In the genomic region with DNA sequence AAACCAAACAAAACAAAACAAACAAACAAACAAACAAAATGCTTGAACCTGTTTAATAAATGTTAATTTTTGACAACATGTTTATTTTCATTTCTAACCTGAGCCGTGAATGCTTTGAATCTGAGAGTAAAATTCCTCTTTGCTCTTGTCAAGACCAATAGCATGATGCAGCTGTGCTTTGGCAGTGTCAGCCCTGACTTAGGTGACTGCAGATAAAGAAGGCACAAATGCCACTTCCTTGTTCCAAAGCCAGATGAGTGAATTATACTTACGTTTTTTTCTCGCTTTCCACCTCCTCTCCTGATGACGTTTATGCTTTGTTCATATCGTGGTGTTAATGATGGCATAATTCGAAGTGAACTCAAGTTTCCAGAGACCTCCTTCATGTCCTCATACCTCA, we compare ENCODE assay signal across 22 mouse cellular contexts.
"Had no signal": no experiment of that assay in that cellular context is flagged by ENCODE, and none has a peak within 500 bp of the region (broad histone marks: within the 10 kb centered on the region; RNA-seq: fewer than 3 reads in every experiment).

No protein-coding gene starts in this region.

- H3K9ac ChIP-seq: heart, embryonic 12.5 days; hindbrain, embryonic 12.5 days; hindbrain, embryonic 14.5 days; intestine, embryonic 15.5 days; limb, embryonic 12.5 days had no signal

- H3K4me1 ChIP-seq: heart, embryonic 12.5 days; intestine, embryonic 15.5 days; limb, embryonic 12.5 days had no signal

- H3K36me3 ChIP-seq: heart, embryonic 10.5 days; heart, embryonic 12.5 days; hindbrain, embryonic 10.5 days; hindbrain, embryonic 12.5 days; intestine, embryonic 15.5 days; limb, embryonic 10.5 days; limb, embryonic 12.5 days had no signal

- DNase-seq: gastrocnemius, adult 2 months; gastrocnemius, postnatal 10 days; gastrocnemius, postnatal 25 days; heart, adult 18-20 months; heart, postnatal 10 days; heart, postnatal 4 days; kidney, adult 18-20 months; kidney, adult 8-10 months; kidney, postnatal 10 days; kidney, postnatal 25 days; kidney, postnatal 4 days; liver had no signal

- H3K27ac ChIP-seq: gastrocnemius, adult 2 months; heart, embryonic 10.5 days; hindbrain, embryonic 10.5 days; hindbrain, embryonic 12.5 days; hindbrain, embryonic 14.5 days; intestine, embryonic 15.5 days; layer of hippocampus, adult 2 months; left cerebral cortex, adult 2 months; limb, embryonic 10.5 days; limb, embryonic 12.5 days had no signal

- H3K4me3 ChIP-seq: gastrocnemius, adult 2 months; heart, embryonic 10.5 days; heart, embryonic 12.5 days; hindbrain, embryonic 10.5 days; hindbrain, embryonic 12.5 days; intestine, embryonic 15.5 days; layer of hippocampus, adult 2 months; left cerebral cortex, adult 2 months; limb, embryonic 10.5 days; limb, embryonic 12.5 days had no signal

- H3K27me3 ChIP-seq: heart, embryonic 12.5 days; hindbrain, embryonic 12.5 days; intestine, embryonic 15.5 days; limb, embryonic 12.5 days had no signal

- H3K9me3 ChIP-seq: heart, embryonic 10.5 days; heart, embryonic 12.5 days; hindbrain, embryonic 10.5 days; hindbrain, embryonic 12.5 days; intestine, embryonic 15.5 days; limb, embryonic 10.5 days; limb, embryonic 12.5 days had no signal
